ENCODE assay signal across 9 mouse cellular contexts in the genomic region with DNA sequence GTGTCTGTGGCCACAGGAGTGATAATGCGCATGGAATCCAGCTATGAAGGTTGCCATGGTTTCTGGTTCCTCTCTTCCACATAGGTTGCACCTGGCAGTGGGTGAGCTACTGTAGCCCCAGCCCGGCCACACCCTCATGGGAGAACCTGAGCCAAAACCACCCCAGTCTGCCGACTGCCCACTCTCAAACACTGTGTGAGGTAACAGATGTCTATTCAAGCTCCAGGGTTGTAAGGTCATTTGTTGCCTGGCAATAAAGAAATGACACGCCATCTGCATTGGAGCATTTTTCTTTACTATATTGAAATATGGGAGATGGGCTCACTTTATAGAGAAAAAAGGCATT. TPM values are rescaled to one million over a fixed set of nuclear protein-coding genes. Genes with fewer than 3 reads are reported as not detected.
DNase-seq lines count a peak whose midpoint lies in the region; ATAC-seq lines count a peak whose summit lies in the region.
"Had no signal": no experiment of that assay in that cellular context is flagged by ENCODE, and none has a peak within 500 bp of the region (broad histone marks: within the 10 kb centered on the region; RNA-seq: fewer than 3 reads in every experiment).

No protein-coding gene starts in this region.

- 39% methylated on average over 4 of the region's 4 CpGs for WGBS in heart, embryonic 11.5 days (ENCODE audit: insufficient replicate concordance)
- WGBS in hindbrain, embryonic 10.5 days: 36% methylated on average over 4 of the region's 4 CpGs
- WGBS in liver, embryonic 15.5 days (ENCODE audit: insufficient replicate concordance): 33% methylated on average over 4 of the region's 4 CpGs
- WGBS in stomach, embryonic 15.5 days: 29% methylated on average over 4 of the region's 4 CpGs

- peak overlapping the region; percentile 52 for H3K4me3 ChIP-seq in heart, embryonic 11.5 days (ENCODE audit: low read depth, low read length)
- peak overlapping the region; percentile 64 for H3K4me3 ChIP-seq in hindbrain, embryonic 10.5 days
- H3K4me3 ChIP-seq in liver, embryonic 15.5 days (replicated peaks): peak overlapping the region; percentile 62
- peak overlapping the region; percentile 51 for H3K4me3 ChIP-seq in stomach, embryonic 15.5 days (replicated peaks)

- DNase-seq in heart, adult 8-10 months (ENCODE audit: low spot score): no peak
- peak; percentile 30 for DNase-seq in CD4-positive helper T cell, adult 2 months (ENCODE audit: low read depth, low spot score)
- peak; percentile 65 to 69 for DNase-seq in cerebellum, postnatal 14 days
- DNase-seq in hindbrain, embryonic 10.5 days (ENCODE audit: low spot score): peak; percentile 26
- no peak for DNase-seq in natural killer cell, adult 2 months (ENCODE audit: low spot score in 2 of 2)

- H3K9ac ChIP-seq in heart, embryonic 11.5 days (ENCODE audit: low read depth, low read length): peak overlapping the region; percentile 88
- H3K9ac ChIP-seq in liver, embryonic 15.5 days: peak overlapping the region; percentile 68
- peak overlapping the region; percentile 22; the same call in 1 of the 2 replicates for H3K9ac ChIP-seq in stomach, embryonic 15.5 days

- peak overlapping the region; percentile 92 for H3K4me2 ChIP-seq in heart, embryonic 11.5 days
- H3K4me2 ChIP-seq in liver, embryonic 15.5 days: peak overlapping the region; percentile 95
- H3K4me2 ChIP-seq in stomach, embryonic 15.5 days: peak overlapping the region; percentile 80

- H3K9me3 ChIP-seq in heart, embryonic 11.5 days (replicated peaks; ENCODE audit: control insufficient read depth, low read length): no peaks in the 10 kb centered on the region
- H3K9me3 ChIP-seq in hindbrain, embryonic 10.5 days: 0 out of 2 replicates have a peak, but pooled peaks cover 2% of the 10 kb centered on the region
- H3K9me3 ChIP-seq in liver, embryonic 15.5 days (replicated peaks): no peaks in the 10 kb centered on the region
- no peaks in the 10 kb centered on the region for H3K9me3 ChIP-seq in stomach, embryonic 15.5 days

- no peaks in the 10 kb centered on the region for H3K36me3 ChIP-seq in heart, embryonic 11.5 days (ENCODE audit: control insufficient read depth, insufficient read depth, low read length)
- no peaks in the 10 kb centered on the region for H3K36me3 ChIP-seq in hindbrain, embryonic 10.5 days
- no peaks in the 10 kb centered on the region for H3K36me3 ChIP-seq in liver, embryonic 15.5 days (replicated peaks)
- no peaks in the 10 kb centered on the region for H3K36me3 ChIP-seq in stomach, embryonic 15.5 days

- no peak for ATAC-seq in heart, embryonic 11.5 days (replicated peaks; ENCODE audit: insufficient number of reproducible peaks, low FRiP score, low TSS enrichment)
- no peak for ATAC-seq in liver, embryonic 15.5 days (ENCODE audit: insufficient read depth)
- ATAC-seq in stomach, embryonic 15.5 days (ENCODE audit: insufficient read depth, low FRiP score, low read depth): no peak

- H3K4me1 ChIP-seq in heart, embryonic 11.5 days (ENCODE audit: control insufficient read depth, insufficient read depth, low read length): peaks cover 43% of the 10 kb centered on the region
- peaks cover 61% of the 10 kb centered on the region for H3K4me1 ChIP-seq in hindbrain, embryonic 10.5 days (replicated peaks)
- H3K4me1 ChIP-seq in liver, embryonic 15.5 days (replicated peaks): peaks cover 45% of the 10 kb centered on the region
- H3K4me1 ChIP-seq in stomach, embryonic 15.5 days: peaks cover 31% of the 10 kb centered on the region

- no peaks in the 10 kb centered on the region for H3K27me3 ChIP-seq in heart, embryonic 11.5 days (ENCODE audit: control insufficient read depth, insufficient read depth, low read length)
- no peaks in the 10 kb centered on the region for H3K27me3 ChIP-seq in hindbrain, embryonic 10.5 days (ENCODE audit: insufficient read depth, poor library complexity, severe bottlenecking)
- peaks cover 11% of the 10 kb centered on the region for H3K27me3 ChIP-seq in liver, embryonic 15.5 days
- H3K27me3 ChIP-seq in stomach, embryonic 15.5 days (replicated peaks): no peaks in the 10 kb centered on the region

- H3K27ac ChIP-seq in heart, embryonic 11.5 days (ENCODE audit: low read depth, low read length): peak overlapping the region; percentile 99
- H3K27ac ChIP-seq in hindbrain, embryonic 10.5 days: peak overlapping the region; percentile 95
- peak overlapping the region; percentile 89 for H3K27ac ChIP-seq in liver, embryonic 15.5 days (replicated peaks)
- peak overlapping the region; percentile 99 for H3K27ac ChIP-seq in stomach, embryonic 15.5 days

RNA-seq across cellular contexts. Expression of gene Actg1, which starts 33.0 kb away (rescaled TPM):
- 1,448 and 1,508 TPM in 2 replicates for polyA plus RNA-seq in heart, embryonic 11.5 days (2014; fragmentation: Nextera tagmentation; extraction: Ambion mirVana)
- total RNA-seq in heart, adult 8-10 months (2022): 100 to 1,000 TPM; 188 to 320 (median 251) TPM
- polyA plus RNA-seq in hindbrain, embryonic 10.5 days (2016; fragmentation: Nextera tagmentation; extraction: Ambion mirVana): 3,119 and 3,536 TPM in 2 replicates
- polyA plus RNA-seq in liver, embryonic 15.5 days (2015; fragmentation: Nextera tagmentation; extraction: Ambion mirVana): 559 and 587 TPM in 2 replicates
- polyA plus RNA-seq in stomach, embryonic 15.5 days (2015; fragmentation: Nextera tagmentation; extraction: Ambion mirVana): 2,501 and 2,557 TPM in 2 replicates

RNA-seq across cellular contexts. Expression of gene Fscn2, which starts 45.9 kb away (rescaled TPM):
- polyA plus RNA-seq in heart, embryonic 11.5 days (2014; fragmentation: Nextera tagmentation; extraction: Ambion mirVana): 0.57 TPM in 1 of 2 replicates, not detected in the other
- not detected for total RNA-seq in heart, adult 8-10 months (2022)
- polyA plus RNA-seq in hindbrain, embryonic 10.5 days (2016; fragmentation: Nextera tagmentation; extraction: Ambion mirVana): 0.50 and 0.77 TPM in 2 replicates
- polyA plus RNA-seq in liver, embryonic 15.5 days (2015; fragmentation: Nextera tagmentation; extraction: Ambion mirVana): not detected in 2 replicates
- 0.49 and 0.85 TPM in 2 replicates for polyA plus RNA-seq in stomach, embryonic 15.5 days (2015; fragmentation: Nextera tagmentation; extraction: Ambion mirVana)
- total RNA-seq: heart, postnatal 10 days had no signal

Comparison
In these comparisons a context has a peak if more than half of its experiments do, and no peak if none do; other contexts are left out.
1. H3K9ac ChIP-seq: peak in every context shown above with its lines; median percentile 88 in heart, embryonic 11.5 days; 68 in liver, embryonic 15.5 days; 22 in stomach, embryonic 15.5 days.
2. DNase-seq: peak in CD4-positive helper T cell, adult 2 months (single experiment), cerebellum, postnatal 14 days (2 of 2) and hindbrain, embryonic 10.5 days (single experiment); none in heart, adult 8-10 months (single experiment) and natural killer cell, adult 2 months (0 of 2).
3. Peak in every context shown above with its lines, with median percentiles within 50 percentile points of each other: H3K27ac ChIP-seq, H3K4me2 ChIP-seq and H3K4me3 ChIP-seq.